Mouse (Mus musculus): ENCODE measurements around the gene Tlk1.

DNA sequence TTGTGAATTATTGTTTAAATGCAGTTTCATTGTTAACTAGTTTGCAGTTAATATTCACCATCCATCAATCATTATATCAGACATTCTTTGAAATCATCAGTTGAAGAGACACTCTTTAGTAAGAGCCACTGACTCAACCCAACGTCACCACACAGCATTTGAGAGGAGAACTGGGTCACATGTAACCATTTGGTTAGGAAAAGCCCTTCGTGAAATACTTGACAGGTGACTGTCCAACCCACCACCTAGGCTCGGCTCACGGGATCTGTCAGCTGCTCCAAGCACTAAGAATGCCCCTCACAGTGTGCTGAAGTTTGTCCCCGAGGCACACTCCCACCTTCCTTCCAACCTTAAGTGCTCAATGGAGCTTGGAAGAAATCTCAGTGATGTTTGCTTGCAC lies 37.4 kb upstream of the Tlk1 start:
- TF ChIP-seq CTCF (IDR thresholded peaks at IDR 0.05; ENCODE audit: low read depth) = no peak
- no peak for TF ChIP-seq EP300 (optimal IDR thresholded peaks at IDR 0.05)
